Mouse (Mus musculus) Patski (cell line): ENCODE measurements at regions not wholly inside any gene's neighbourhood (a gene's known extent, or its start where the extent isn't known, plus 50 kb on each side); places are given as distances from the start of the nearest gene placed in this dataset.

Source experiments
- ATAC-seq: fragments of 100-300 bp; one replicate; pipeline ENCODE4 v1.8.0; 2021
- CTCF ChIA-PET: fragments of 350-600 bp; sonication (Branson Sonifier 250); formaldehyde crosslinking; loops from one replicate; lab custom pipeline; 2022; ENCODE audit warnings: inconsistent platforms; lab: Charles Lee
- POLR2A ChIA-PET: fragments of 350-600 bp; sonication (Branson Sonifier 250); formaldehyde crosslinking; loops from one replicate; lab custom pipeline; 2022; ENCODE audit warnings: antibody characterized with exemption, inconsistent platforms; lab: Charles Lee
- DNase-seq: peaks from one replicate; pipeline ENCODE4 v3.0.0-alpha.2; 2011; ENCODE audit warnings: low read depth, low spot score
- H3K27me3 ChIP-seq: fragments of 371-371 bp; one replicate; pipeline ENCODE4 v1.5.1; 2021
- CTCF ChIP-seq: fragments of 100-300 bp; IDR thresholded peaks from one replicate; pipeline ENCODE4 v1.5.1; 2021
- in situ Hi-C: fragments of 300-500 bp; cut with MboI; formaldehyde crosslinking; loops from 3 replicates; pipeline ENCODE4 v1.11.1; 2018; ENCODE audit warnings: low pct_unique_long_range_greater_than_20kb, mixed read lengths

- in situ Hi-C loops: no loop called here
- ATAC-seq: no peak
- ChIA-PET POLR2A (no interaction called here), CTCF (no interaction called here)
- DNase-seq: no peak
- no peaks in the 10 kb centered on the region for H3K27me3 ChIP-seq
- TF ChIP-seq CTCF: no peak
Measured at GRCm38 (mm10) chr16:68704569-68704968, 1083.9 kb upstream of the Cadm2 start.

GRCm38 (mm10) chr16:68666972-68667538, 1046.3 kb upstream of the Cadm2 start:
- DNase-seq (no peak), ATAC-seq (no peak)
- ChIA-PET CTCF (no interaction called here), POLR2A (no interaction called here)
- no peak for TF ChIP-seq CTCF
- no peaks in the 10 kb centered on the region for H3K27me3 ChIP-seq
- in situ Hi-C loops: no loop called here

GRCm38 (mm10) chr16:68658436-68658835, 1037.7 kb upstream of the Cadm2 start:
- ChIA-PET CTCF (no interaction called here), POLR2A (no interaction called here)
- no peak for ATAC-seq
- no peaks in the 10 kb centered on the region for H3K27me3 ChIP-seq
- in situ Hi-C loops: no loop called here
- DNase-seq: no peak
- no peak for TF ChIP-seq CTCF

DNA sequence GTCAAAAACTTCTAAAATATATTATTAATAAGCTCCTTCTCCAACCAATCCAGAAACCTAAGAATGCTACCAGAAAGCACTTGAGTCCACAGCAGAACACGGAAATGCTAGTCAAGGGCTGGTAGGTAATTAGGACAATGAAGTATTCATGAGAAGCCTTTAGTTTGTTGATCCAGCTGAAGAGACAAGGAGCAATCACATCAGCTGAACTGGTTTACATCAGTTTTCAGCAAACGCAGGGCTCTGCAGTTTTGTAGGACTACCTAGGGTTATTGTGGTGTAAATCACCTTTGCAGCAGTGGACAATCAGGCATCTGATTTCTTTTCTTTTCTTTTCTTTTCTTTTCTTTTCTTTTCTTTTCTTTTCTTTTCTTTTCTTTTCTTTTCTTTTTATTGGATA, 1007.3 kb upstream of the Cadm2 start:
- ATAC-seq: no peak
- no peak for TF ChIP-seq CTCF
- CTCF ChIA-PET: no interaction called here
- H3K27me3 ChIP-seq: no peaks in the 10 kb centered on the region
- POLR2A ChIA-PET: no interaction called here
- in situ Hi-C loops: no loop called here
- DNase-seq: no peak

DNA sequence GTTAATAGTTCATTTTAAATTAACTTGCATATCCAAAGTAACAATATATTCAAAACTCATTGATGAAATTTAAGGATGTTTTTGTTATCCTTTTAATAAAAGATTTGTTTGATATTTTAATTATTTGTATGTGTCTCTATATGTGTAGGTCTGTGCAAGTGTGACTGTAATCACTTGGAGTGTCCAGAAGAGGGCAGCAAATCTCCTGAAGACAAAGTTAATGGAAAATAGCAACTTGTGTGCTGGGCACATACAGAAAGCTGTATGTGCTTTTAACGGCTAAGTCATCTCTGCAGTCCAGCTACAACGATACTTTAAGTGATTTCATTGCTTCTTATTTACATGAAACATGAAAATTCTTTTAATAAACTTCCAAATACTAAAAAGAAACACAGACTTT, 993.3 kb upstream of the Cadm2 start:
- peak; percentile 46 for TF ChIP-seq CTCF
- no peak for ATAC-seq
- ChIA-PET POLR2A (no interaction called here), CTCF (no interaction called here)
- no peaks in the 10 kb centered on the region for H3K27me3 ChIP-seq
- no peak for DNase-seq
- in situ Hi-C loops: no loop called here
